Mouse (Mus musculus) R1 (cell line): ENCODE measurements at regions not wholly inside any gene's neighbourhood (a gene's known extent, or its start where the extent isn't known, plus 50 kb on each side); places are given as distances from the start of the nearest gene placed in this dataset.

Experiments used
- DNase-seq: peaks from one replicate; pipeline ENCODE4 v3.0.0-alpha.2; 2018; ENCODE audit warnings: low read depth, low spot score

DNA sequence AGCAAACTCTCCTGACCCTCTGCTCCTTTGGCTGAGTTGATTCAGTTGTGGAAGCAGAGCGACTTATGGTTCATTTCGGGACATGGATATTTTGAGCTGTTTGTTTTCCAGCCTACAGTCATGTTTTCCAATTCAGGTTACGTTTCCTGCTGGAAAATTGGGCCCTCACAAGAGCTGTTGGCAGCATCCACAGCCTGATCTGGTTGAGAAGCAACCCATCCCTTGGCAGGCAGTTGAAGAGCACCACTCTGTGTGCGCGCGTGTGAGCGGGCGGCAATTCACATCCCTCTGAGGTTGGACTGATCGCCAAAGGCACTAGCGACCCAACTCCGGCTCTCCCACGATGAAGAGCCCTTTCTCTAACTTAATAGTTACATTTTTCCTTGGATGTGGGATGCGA, 457.1 kb downstream of the Tmem38b start:
- no peak for DNase-seq

DNA sequence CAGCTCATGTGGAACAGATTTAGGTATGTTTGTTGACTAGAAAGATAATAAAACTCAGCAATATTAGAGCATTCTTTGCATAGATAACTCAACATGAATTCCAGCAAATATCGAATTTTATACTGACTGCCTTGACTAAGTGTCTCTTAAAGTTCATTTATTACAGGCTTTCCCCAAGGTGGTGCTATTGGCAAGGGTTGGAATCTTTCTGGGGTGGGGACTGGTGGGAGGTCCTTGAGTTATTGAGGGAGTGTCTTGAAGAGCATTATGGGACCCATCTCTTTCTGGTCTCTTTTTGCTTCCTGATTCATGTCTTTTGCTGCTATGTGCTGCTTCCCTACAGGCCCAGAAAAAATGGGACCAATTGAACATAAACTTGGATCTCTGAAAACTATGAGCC, 488.0 kb downstream of the Tmem38b start:
- peak; percentile 15 for DNase-seq

DNA sequence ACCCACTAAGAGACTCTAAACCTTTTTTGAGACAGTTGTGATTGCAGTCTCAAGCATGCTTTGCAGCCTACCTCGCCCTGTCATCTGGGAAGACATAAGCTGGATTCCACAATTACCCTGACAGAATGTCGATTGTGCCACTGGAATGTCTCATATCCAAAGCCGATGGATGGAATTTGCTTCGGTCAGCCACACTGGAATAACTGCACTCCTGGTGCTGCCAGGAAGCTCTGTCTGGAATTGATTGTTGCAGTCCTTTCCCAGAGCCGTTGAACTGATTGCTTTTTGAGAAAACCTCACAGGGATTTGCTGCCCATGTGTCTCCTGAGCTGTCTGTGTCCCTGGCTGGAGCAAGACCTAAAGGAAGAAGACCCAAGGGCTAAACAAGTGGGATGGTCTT, 499.0 kb downstream of the Tmem38b start:
- DNase-seq = no peak

DNA sequence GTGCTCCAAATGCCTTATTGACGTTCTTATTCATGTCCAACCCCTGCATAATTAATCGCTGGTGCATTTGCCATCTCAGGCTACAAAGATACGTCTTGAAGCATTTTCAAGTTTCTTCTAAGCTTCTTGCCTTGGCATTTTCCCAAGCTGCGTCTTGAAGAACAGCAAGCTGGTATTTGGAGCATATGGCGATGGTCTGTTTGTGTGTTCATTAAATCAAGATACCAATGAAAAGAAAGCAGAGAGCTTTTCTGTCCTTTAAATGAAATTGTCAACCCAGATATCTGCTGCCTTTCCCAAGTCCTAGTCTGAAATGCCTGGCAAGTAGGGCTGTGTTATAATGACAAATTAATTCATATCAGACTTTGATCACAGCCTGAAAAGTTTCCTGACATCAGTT, 502.4 kb downstream of the Tmem38b start:
- no peak for DNase-seq

DNA sequence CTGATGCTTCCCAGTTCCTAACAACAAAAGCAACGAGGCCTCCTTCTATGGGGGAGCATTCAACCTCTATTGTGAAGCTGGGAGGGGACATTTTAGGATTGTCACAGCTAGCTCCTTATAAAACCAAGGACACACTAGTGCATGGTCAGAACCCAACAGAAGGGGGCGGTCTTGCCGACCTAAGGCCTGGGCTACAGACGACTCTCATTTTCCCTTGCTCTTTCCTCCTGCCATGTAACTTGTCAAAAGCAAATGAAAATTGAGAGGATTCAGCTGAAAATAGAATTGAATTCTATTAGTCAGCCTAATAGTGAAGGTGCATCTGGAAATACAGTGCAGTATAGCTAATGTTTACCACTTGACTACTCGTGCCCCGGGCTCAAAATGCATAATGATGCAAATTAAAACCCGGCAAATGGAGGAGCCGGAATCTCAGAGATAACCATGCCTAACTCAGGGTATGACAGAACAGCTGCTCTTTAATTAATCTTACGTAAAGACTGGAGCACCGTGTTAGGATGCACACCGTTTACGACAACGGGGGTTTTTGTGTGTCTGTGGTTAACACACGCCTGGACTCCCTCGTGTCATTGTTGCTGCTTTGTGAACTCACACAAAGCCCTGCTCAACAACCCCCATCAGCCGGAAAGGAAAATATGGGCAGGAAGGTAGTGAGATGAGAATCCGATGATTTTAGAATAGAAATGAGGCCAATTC, 503.0 kb downstream of the Tmem38b start:
- no peak for DNase-seq

DNA sequence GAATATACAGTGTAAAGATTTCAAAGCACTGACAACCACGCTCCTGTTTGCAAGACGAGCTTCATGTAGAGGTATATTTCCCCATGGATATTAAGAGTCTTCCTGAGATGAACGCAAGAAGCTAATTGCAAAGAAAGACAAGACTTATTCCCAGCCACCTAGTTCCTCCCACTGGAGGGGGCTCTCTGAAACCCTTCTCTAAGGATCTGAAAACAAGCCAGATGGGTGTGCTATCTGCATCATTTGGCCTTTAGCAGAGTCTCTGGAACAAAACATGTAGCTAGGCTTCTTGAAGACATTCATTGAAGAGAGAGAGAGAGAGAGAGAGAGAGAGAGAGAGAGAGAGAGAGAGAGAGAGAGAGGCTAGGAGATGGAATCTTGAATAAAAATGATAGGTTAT, 504.8 kb downstream of the Tmem38b start:
- DNase-seq = no peak

DNA sequence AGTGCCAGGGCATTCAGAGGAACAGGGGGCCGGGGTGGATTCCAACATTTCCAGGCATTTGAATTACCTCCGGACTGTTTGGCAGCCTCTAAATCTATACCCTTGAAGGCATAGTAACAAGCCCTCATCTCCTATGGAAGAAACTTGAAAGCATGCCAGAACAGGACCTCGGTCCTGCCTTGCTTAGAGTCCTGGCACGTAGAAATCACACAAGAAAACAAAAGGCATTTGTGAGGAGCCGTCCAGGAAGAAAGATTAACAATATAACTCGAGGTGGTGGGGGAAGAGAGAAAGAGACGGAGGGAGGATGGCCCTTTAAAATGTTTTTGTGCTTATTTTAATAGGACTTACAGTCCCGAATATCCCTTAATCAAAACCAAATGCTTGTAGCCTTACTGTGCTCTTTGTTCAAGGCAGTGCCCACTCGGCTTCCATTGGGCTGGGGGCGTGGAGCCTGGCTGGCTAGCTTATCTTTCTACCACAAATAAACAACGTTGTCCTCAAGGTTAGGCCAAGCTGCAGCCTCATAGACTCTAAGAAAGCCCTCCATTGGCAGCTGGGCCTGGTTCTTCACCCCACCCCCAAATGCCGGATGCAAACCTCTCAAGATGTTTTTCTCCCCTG, 505.9 kb downstream of the Tmem38b start:
- DNase-seq = no peak

DNA sequence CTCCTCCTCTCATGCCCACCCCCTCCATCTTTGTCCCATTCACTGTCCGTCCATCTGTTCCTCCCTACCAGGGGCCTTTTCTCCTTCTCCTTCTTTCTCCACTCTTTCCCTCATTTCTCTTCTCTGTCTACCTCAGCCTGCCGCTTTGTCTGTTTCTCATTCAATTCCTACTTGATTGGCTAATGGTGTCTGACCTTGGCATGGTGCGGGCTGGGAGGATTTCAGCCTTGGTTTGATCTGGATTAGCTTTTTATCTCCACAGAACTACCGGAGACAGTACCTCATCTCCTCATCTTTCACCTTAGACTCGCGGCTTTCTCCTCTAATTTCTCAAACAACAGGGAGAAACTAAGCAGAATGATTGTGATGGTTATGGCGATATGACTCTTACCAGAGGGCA, 506.4 kb downstream of the Tmem38b start:
- DNase-seq = no peak

DNA sequence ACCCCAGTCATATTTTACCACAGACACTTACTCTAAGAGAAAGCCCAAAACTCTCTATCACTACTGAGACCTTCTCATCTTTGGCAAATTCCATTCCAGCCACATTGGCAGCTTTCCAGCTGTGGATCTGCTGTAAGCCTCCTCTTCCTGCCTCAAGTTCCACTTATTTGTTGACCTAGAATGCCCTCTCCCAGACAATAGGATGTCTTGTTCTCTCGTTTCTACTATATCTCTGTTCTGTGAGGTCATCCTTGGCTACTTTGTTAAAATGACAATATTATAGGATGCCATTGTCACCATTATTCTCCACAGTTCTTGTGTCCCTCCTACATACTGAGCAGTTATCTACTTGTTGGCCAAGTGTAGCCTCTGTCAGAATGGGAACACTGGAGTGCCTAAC, 512.7 kb downstream of the Tmem38b start:
- DNase-seq = no peak

DNA sequence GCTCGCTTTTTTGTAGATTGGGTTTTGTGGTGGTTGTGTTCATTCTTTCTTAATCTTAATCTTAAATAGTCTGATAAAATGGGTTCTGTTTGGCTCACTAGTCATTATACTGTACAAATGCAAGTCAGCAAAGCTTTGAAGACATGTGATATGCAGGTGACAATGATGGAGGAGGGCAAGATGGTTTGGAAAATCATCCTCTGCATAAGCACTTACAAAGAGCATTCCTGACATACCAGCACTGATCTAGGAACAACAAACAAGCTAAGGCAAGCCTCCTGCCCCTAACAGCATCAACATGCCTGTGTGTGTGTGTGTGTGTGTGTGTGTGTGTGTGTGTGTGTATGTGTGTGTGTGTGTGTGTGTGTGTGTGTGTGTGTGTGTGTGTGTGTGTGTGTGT, 514.3 kb downstream of the Tmem38b start:
- DNase-seq = no peak

DNA sequence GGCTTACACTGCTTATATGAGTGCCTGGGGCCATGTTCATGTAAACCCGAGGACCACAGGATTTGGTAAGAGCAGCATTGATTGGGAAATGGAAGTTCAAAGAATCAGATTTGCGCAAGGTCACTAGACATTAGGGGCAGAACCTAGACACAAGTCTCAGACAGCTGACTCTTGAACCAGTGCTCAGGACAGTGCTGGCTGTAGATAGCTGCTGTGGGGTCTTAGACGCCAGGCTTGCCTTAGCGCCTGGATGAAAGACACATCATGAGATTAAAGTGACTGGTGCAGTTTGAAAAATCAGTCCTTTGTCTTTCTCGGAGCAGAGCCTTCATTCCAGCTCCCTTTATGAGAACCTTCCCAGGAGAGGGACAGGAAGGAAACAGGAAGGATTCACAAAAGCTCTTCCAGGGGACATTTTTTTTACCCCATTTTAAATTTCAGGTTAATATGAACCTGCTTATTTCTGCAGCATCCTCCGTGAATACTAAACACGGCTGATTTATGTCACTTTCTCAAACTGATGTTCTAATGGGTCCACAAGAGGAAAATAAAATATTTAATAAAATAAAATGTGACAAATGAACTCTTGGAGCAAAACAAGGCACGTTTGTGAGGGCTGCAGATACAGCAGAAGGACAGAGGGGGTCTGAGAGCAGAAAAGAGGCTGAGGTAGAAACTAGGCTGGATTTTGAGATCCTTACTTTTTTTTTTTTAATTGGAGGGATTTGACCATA, 528.0 kb downstream of the Tmem38b start:
- DNase-seq = no peak

DNA sequence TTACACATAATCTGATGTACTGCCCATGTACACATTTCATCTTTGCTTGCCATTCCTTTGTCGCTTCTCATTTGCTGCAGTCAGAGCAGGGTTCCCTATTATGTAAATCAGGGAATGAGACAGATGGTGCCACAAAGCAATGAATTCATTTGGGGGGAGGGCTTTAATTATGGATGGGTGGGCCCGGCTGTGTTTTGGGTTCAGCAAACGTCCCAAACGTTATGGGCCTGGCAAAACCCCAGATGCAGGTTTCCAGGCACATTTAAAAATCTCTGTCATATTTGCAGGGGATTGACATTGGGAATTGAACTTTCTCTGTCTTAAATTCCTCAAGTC, 528.5 kb downstream of the Tmem38b start:
- no peak for DNase-seq

DNA sequence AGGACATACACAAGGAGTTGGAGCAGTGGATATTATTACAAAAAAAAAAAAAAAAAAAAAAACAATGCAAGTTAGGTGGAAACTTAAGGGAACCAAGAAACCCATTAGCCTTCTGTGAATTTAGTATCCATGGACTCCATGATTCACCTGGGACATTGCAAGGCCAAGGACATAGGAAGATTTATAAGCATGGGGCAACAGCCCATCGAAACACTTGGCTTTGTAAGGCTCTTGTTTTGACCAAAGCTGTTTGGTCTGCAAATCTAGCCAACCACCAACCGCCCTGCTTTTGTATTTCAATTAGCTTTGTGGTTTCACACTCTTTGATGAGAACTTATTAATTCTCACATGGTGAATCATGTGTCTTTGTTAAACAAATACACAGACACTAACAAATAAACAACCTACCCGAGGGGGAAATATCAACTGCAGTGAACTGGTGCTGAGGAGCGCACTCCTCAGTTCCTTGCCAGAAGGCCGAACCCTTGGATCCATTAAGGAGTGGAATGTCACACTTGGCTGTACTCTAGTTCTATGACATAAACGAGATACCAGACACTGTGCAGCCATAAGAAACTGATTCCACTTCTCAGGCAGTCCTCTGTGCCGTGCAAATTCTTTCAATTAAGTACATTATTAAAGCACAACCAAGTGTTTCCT, 529.7 kb downstream of the Tmem38b start:
- no peak for DNase-seq

DNA sequence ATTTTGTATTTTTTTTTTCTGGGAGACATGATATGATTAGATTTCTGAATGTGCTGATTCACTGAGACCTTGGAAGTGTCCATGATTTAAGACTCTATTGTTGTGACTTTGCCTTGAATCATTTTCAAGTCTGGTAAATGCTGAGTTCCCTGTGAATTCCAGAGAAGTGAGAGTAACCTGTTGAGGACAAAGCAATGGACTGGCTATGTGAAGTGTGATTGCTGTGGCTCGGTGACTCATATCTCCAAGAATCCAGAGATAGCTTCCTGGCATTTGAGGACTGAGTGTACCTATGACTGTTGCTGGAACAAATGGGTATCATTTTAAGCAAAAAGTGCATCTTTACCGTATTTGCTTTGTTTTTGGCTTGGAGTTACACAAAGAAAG, 530.2 kb downstream of the Tmem38b start:
- DNase-seq = no peak

DNA sequence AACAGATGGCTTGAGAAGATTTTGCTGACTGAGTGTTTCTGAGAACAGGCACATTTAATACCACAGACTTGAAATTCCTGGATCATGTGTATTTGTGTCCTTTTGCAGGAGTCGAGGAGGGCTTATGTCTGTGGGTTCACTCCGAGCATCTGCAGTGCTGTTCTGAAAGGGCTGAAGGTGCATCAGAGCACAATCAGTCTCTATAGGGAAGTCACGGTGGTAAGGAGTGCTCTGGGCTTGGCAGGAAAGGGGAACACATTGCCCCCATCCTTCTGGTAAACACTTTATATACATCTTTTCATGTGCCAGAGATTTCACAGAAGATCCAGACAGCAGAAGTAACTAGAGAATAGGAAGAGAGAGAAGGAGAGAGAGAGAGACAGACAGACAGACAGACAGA, 545.1 kb downstream of the Tmem38b start:
- no peak for DNase-seq

DNA sequence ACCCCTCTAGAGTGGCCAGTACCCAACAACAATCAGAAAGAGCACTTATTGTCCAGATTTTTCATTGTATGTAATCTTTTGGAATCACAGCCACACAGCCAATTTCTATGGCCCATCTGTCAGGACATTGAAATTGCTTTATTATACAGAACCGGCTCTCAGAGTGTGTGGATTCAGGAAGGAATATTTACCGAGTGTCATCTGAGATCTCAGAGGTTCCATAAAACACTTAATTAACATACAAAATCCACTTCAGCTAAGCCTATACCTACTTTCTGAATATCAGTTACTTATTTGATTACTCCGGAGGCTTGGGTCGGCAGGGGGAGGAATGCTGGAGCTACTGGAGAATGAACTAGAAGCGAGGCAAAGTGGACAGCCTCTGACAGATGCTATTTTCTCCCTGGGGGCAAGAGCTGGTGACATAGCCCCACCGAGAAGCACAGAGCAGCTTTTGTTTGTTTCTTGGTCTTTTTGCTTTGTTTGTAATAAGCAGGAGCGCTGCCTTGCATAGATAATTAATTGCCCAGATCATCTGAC, 545.6 kb downstream of the Tmem38b start:
- DNase-seq = no peak

DNA sequence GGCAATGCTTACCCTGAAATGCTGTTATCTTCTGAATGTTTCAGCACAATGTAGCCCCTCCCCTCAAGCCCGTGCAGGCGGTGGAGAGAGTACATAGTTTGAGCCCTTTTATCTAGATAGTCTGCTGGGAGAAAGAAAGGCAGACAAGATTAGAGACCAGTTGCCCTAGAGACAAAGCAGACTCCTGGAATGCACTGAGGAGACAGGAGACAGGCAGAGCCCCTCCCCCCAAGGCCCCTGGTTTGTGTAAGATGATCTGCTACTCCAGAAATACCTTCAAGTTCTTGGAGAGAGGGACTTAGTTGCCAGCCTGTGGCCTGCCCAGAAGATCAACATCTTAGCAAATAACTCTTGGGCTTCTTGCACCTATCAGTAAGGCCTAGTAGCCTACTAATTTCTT, 547.8 kb downstream of the Tmem38b start:
- DNase-seq = peak; percentile 76

DNA sequence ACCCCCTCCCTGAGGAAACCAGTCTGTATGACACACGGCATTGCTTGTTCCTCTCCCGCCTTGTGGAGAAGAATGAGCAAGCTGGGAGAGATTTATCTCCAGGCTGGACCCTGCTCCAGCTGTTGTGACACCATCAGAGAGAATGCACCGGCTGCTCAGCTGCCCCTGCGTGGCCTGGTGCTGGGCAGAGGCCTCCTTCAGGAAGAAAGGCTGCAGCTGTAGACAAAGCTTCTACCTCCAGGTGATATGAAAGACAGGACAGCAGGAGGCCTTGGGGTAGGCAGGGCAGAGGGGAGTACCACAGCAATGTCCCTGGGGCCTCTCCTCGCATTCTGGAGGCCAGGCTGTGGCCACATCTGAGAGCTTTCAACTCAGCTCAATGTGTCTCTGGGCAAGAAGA, 548.6 kb downstream of the Tmem38b start:
- DNase-seq = no peak

DNA sequence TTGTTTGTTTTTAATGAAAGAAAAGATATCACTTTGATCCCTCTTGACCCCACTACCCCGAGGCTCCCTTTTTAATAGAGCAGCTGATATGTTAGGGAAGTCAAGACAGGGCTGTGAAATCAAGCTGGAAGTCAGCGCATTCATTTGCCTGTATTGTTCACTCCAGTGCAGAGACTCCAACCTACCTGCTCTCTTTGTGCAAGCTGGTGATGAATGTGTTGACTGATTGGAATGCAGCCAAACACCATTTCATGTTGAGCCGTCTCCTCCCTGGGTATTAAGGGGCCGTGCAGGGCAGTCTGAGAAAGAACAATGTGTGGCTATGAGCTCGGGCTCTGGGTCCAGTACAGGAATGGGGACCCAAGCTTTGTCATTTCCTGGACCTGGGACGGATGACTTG, 557.4 kb upstream of the Zfp462 start:
- no peak for DNase-seq

DNA sequence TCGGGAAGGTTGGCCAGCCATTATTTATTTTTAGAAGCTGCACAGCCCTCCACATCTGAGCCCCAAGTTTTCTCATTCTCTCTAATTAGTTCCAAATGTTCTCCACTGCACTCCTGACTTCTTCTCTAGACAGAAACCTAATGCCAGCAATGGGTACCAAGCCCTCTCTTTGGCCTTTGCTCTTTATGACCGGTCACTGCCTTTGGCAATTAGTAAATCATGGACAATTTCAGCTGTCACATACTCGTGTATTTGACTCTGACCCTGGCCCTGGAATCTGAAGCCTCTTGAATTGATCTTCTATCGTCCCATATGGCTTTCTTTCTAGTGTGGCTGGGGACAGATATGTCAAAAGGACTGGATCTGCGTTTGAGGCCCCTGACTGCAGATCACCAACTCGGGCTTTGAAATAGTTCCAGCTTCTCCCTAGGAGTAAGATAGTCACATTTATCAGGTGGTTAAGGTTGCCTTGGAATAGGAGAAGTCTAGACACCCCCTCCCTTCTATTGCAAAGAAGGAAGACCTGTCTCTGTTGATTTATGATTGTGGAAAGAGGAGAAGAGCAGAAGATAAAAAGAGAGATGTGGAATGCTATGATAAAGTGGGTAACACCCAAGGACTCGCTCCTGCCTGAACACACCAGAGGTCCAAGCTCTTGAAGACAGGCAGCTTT, 553.2 kb upstream of the Zfp462 start:
- no peak for DNase-seq

DNA sequence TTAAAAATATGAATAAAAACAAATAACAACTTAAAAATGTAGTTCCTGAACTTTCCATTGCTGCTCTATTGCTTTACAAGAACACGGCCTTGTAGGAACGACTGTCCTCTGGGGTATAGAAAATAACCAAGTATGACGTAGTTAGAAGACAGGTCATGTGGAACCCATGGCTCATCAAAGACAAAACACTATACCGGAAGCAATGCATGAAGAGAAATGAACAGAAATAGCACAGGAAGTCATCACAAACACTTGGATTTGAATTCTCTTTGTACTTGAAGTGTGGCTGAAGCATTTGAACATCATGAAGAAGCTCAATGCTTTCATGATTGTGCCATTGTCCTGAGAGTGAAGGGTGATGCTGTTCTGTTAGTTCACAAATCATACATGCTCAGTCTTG, 538.7 kb upstream of the Zfp462 start:
- DNase-seq = no peak

DNA sequence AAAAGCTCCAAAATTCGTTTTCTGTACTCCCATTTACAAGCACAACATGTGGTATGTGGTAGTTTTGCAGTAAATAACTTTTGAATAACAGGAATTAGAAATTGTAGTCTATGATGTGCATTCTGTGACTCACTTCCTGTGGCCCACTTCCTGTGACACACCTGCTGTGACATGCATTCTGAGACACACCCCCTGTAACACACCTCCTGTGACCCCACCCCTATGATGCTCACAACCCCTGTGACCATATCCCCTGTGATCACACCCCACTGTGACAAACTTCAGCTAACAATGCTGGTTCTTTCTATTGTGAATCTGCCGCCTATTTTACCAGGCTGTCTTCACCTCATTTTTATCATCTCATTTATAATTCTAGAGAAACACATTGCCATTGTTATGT, 536.9 kb upstream of the Zfp462 start:
- no peak for DNase-seq
